Mouse (Mus musculus) G1E (cell line): ENCODE results near the gene Lcmt1.

Experiments
- CTCF ChIP-seq: IDR thresholded peaks from 2 replicates; pipeline ENCODE4 v1.5.1; 2012; ENCODE audit warnings: low read depth, low read length, inconsistent platforms, mixed read lengths
- GATA1 ChIP-seq: IDR thresholded peaks from 2 replicates; pipeline ENCODE4 v1.6.1; 2012; ENCODE audit warnings: borderline replicate concordance, low read length, inconsistent platforms, mixed read lengths
- POLR2AphosphoS5 ChIP-seq: IDR thresholded peaks from 2 replicates; pipeline ENCODE4 v1.6.1; 2012; ENCODE audit warnings: low read depth, low read length, inconsistent platforms; ENCODE audit not compliant: insufficient replicate concordance
- TAL1 ChIP-seq: conservative IDR thresholded peaks from 2 replicates; pipeline ENCODE4 v1.6.1; 2012; ENCODE audit warnings: low read depth, low read length, inconsistent platforms, mixed read lengths

- TF ChIP-seq CTCF (no peak), GATA1 (no peak), TAL1 (no peak), POLR2AphosphoS5 (no peak)
Measured at GRCm38 (mm10) chr7:123369759-123370481, at the start of gene Lcmt1, which contains the start of gene Arhgap17.
